Mouse (Mus musculus): ENCODE measurements around the gene Ermp1. TPM values are rescaled to one million over a fixed set of nuclear protein-coding genes. Genes with fewer than 3 reads are reported as not detected.
"Not testable (repeated sequence)": the region's sequence is repeated elsewhere in the genome, so short reads cannot be mapped to it uniquely, and the experiment has no call there.

The Ermp1 gene
- polyA plus RNA-seq, 1 experiment = 7.4 TPM

DNA sequence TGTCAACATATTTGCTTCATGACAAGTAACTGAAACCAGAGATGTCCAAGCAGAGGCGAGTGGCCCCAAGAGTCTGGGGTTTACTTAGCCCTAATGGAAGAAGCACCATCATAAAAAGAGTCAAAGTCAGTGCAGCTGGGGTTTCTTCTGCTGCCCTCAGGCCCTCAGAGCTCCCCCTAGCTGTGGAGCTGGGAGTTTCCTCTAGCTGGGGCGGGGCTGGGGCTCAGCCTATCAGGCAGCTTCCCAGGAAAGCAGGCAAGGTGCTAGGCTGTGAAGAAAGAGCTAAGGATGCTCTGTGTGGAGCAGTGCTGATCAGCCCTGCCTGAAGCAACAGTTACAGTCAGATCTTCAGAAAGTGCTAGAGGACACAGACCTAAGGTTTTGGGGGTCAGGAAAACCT is 51.2 kb downstream of the Ermp1 start:
- H3K27me3 ChIP-seq (ENCODE audit: control insufficient read depth, insufficient read depth, insufficient read length) = no peaks in the 10 kb centered on the region
- no peak for TF ChIP-seq SRF (IDR thresholded peaks at IDR 0.05; ENCODE audit: control insufficient read depth, insufficient read length, low read depth)
- no peak for TF ChIP-seq E2F4 (IDR thresholded peaks at IDR 0.05; ENCODE audit: insufficient read depth)
- no peak for TF ChIP-seq TCF12 (IDR thresholded peaks at IDR 0.05; ENCODE audit: insufficient read depth, poor library complexity, severe bottlenecking)
- TF ChIP-seq CEBPB (IDR thresholded peaks at IDR 0.05; ENCODE audit: insufficient read depth, poor library complexity, severe bottlenecking) = no peak
- TF ChIP-seq TCF3 (IDR thresholded peaks at IDR 0.05; ENCODE audit: insufficient read length, low read depth) = no peak
- no peak for TF ChIP-seq MYOG (IDR thresholded peaks at IDR 0.05; ENCODE audit: control insufficient read depth in 1 of 3, insufficient read depth in 1 of 3, insufficient read length in 2 of 3, low read depth in 2 of 3)
- no peak for TF ChIP-seq REST (IDR thresholded peaks at IDR 0.05; ENCODE audit: insufficient read depth, insufficient read length)
- no peak for TF ChIP-seq POLR2AphosphoS2 (IDR thresholded peaks at IDR 0.05; ENCODE audit: insufficient read length, low read depth)
- no peak for TF ChIP-seq POLR2A (IDR thresholded peaks at IDR 0.05; ENCODE audit: insufficient read length, low read depth)
- TF ChIP-seq MYOD1 (IDR thresholded peaks at IDR 0.05; ENCODE audit: control insufficient read depth in 1 of 3, insufficient read length in 2 of 3, low read depth in 2 of 3) = no peak
- no peak for TF ChIP-seq MAX (IDR thresholded peaks at IDR 0.05; ENCODE audit: low read depth)
- TF ChIP-seq USF1 (IDR thresholded peaks at IDR 0.05; ENCODE audit: low read depth) = no peak
- no peak overlapping the region for H3ac ChIP-seq (ENCODE audit: control insufficient read depth, insufficient read length)
- no peaks in the 10 kb centered on the region for H3K79me2 ChIP-seq (ENCODE audit: control insufficient read depth, insufficient read depth)
- no peak overlapping the region for H3K4me2 ChIP-seq (ENCODE audit: low read depth)
- no peak overlapping the region for H3K4me3 ChIP-seq
- peaks cover 28% of the 10 kb centered on the region for H3K36me3 ChIP-seq (ENCODE audit: control insufficient read depth, insufficient read depth)

DNA sequence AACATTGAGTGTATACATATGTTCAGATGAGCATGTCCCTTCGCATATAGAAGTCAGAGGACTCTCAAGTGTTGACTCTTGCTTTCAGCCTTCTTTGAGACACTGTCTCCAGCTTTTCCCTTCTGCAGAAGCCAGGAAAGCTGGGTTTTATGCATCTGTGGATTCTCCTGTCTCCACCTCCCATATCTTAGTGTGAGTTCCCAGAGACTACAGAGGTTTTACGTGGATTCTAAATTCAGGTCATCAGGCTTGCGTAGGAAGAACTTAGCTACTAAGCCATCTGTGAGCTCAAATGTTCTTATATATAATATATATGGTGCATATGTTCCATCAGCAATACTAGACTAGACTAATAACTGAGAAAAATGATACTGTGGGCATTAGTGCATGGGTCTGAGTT is 51.9 kb downstream of the Ermp1 start:
- H3K27me3 ChIP-seq (ENCODE audit: control insufficient read depth, insufficient read depth, insufficient read length) = no peaks in the 10 kb centered on the region

DNA sequence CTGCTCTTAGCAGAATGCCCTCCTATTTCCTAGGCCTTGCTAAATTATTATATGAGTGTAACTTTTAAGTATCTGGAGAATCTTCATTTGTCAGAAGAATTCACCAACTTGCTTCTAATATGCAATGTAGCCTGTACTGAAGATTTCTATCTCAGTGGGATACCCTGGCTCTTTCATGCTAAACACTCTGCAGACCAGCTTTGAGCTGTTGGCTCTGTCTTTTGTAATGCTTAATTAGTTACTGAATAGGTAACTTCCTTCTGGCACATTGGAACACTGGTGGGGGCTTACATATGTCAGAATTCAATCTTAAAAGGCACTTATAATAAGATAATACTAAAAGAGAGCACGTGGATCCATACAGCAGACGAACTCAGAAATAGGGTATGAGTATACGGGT is 54.4 kb downstream of the Ermp1 start:
- H3K27me3 ChIP-seq (ENCODE audit: control insufficient read depth, insufficient read depth, insufficient read length); H3ac ChIP-seq (ENCODE audit: control insufficient read depth, insufficient read length); H3K79me2 ChIP-seq (ENCODE audit: control insufficient read depth, insufficient read depth); H3K4me2 ChIP-seq (ENCODE audit: low read depth); H3K4me3 ChIP-seq: not testable (repeated sequence)
- H3K36me3 ChIP-seq (ENCODE audit: control insufficient read depth, insufficient read depth) = peaks cover 19% of the 10 kb centered on the region

More for the DNA sequence above, 51.9 kb downstream of the Ermp1 start:
- peaks cover 28% of the 10 kb centered on the region for H3K36me3 ChIP-seq (ENCODE audit: control insufficient read depth, insufficient read depth)
- no peak for TF ChIP-seq REST (IDR thresholded peaks at IDR 0.05; ENCODE audit: insufficient read depth, insufficient read length)
- no peak for TF ChIP-seq MYOD1 (IDR thresholded peaks at IDR 0.05; ENCODE audit: control insufficient read depth in 1 of 3, insufficient read length in 2 of 3, low read depth in 2 of 3)
- TF ChIP-seq MYOG (IDR thresholded peaks at IDR 0.05; ENCODE audit: control insufficient read depth in 1 of 3, insufficient read depth in 1 of 3, insufficient read length in 2 of 3, low read depth in 2 of 3) = no peak
- no peak for TF ChIP-seq POLR2A (IDR thresholded peaks at IDR 0.05; ENCODE audit: insufficient read length, low read depth)
- no peak for TF ChIP-seq USF1 (IDR thresholded peaks at IDR 0.05; ENCODE audit: low read depth)
- TF ChIP-seq MAX (IDR thresholded peaks at IDR 0.05; ENCODE audit: low read depth) = no peak
- no peak for TF ChIP-seq POLR2AphosphoS2 (IDR thresholded peaks at IDR 0.05; ENCODE audit: insufficient read length, low read depth)
- no peak for TF ChIP-seq E2F4 (IDR thresholded peaks at IDR 0.05; ENCODE audit: insufficient read depth)
- TF ChIP-seq TCF3 (IDR thresholded peaks at IDR 0.05; ENCODE audit: insufficient read length, low read depth) = no peak
- TF ChIP-seq CEBPB (IDR thresholded peaks at IDR 0.05; ENCODE audit: insufficient read depth, poor library complexity, severe bottlenecking) = no peak
- TF ChIP-seq SRF (IDR thresholded peaks at IDR 0.05; ENCODE audit: control insufficient read depth, insufficient read length, low read depth) = no peak
- no peak overlapping the region for H3ac ChIP-seq (ENCODE audit: control insufficient read depth, insufficient read length)
- H3K4me3 ChIP-seq = no peak overlapping the region
- H3K4me2 ChIP-seq (ENCODE audit: low read depth) = no peak overlapping the region
- H3K79me2 ChIP-seq (ENCODE audit: control insufficient read depth, insufficient read depth) = no peaks in the 10 kb centered on the region

DNA sequence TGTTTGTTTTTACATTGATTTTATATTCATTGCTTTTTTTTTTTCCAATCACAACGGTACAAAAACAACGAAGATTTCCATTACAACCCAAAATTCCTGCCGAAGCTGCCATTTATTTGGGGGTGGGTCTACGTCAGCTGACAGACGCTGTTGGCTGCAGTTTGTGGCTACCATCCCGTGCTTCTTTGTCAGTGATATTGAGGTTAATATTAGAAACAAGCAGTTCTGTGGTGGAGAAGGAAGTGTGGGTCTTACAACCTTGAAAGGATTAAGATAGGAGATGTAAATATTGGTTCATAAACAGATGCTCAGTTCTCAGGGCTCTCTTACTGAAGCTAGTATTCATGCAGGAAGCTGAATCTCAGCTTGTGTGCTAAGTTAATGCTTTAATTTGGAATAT is 64.5 kb downstream of the Ermp1 start:
- no peaks in the 10 kb centered on the region for H3K79me2 ChIP-seq (ENCODE audit: control insufficient read depth, insufficient read depth)
- no peak overlapping the region for H3K4me3 ChIP-seq
- H3K36me3 ChIP-seq (ENCODE audit: control insufficient read depth, insufficient read depth) = peaks cover 53% of the 10 kb centered on the region

DNA sequence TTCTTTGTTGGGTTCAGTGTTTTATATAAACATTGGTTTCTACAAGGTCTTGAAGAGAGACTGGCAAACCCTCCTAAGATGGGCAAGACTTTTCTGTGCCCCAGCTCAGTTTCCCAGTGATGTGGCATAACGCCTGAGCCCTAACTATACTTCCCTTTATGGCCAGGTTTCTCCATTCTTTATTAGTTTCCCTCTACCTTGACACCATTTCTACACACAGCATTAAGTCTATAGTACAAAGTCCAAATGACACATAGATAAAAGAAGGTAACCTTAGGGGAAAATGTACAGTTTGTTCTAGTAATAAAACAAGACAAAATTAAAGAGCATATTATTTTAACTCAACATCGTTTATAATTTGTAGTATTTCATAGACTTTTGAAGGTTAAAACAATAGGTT is 65.8 kb downstream of the Ermp1 start:
- Histone ChIP-seq H3K79me2 (ENCODE audit: control insufficient read depth, insufficient read depth) (no peaks in the 10 kb centered on the region), H3ac (ENCODE audit: control insufficient read depth, insufficient read length) (no peak overlapping the region), H3K36me3 (ENCODE audit: control insufficient read depth, insufficient read depth) (peaks cover 57% of the 10 kb centered on the region), H3K4me2 (ENCODE audit: low read depth) (no peak overlapping the region), H3K4me3 (no peak overlapping the region), H3K27me3 (ENCODE audit: control insufficient read depth, insufficient read depth, insufficient read length) (no peaks in the 10 kb centered on the region)
- no peak for TF ChIP-seq TCF12 (IDR thresholded peaks at IDR 0.05; ENCODE audit: insufficient read depth, poor library complexity, severe bottlenecking)
- TF ChIP-seq TCF3 (IDR thresholded peaks at IDR 0.05; ENCODE audit: insufficient read length, low read depth) = no peak
- TF ChIP-seq POLR2AphosphoS2 (IDR thresholded peaks at IDR 0.05; ENCODE audit: insufficient read length, low read depth) = no peak

More for the DNA sequence above, 64.5 kb downstream of the Ermp1 start:
- Histone ChIP-seq H3K4me2 (ENCODE audit: low read depth) (no peak overlapping the region), H3K27me3 (ENCODE audit: control insufficient read depth, insufficient read depth, insufficient read length) (no peaks in the 10 kb centered on the region), H3ac (ENCODE audit: control insufficient read depth, insufficient read length) (no peak overlapping the region)
- TF ChIP-seq REST (IDR thresholded peaks at IDR 0.05; ENCODE audit: insufficient read depth, insufficient read length) (no peak), MAX (IDR thresholded peaks at IDR 0.05; ENCODE audit: low read depth) (no peak), POLR2AphosphoS2 (IDR thresholded peaks at IDR 0.05; ENCODE audit: insufficient read length, low read depth) (no peak), TCF3 (IDR thresholded peaks at IDR 0.05; ENCODE audit: insufficient read length, low read depth) (no peak), MYOD1 (IDR thresholded peaks at IDR 0.05; ENCODE audit: control insufficient read depth in 1 of 3, insufficient read length in 2 of 3, low read depth in 2 of 3) (no peak), SRF (IDR thresholded peaks at IDR 0.05; ENCODE audit: control insufficient read depth, insufficient read length, low read depth) (no peak), MYOG (IDR thresholded peaks at IDR 0.05; ENCODE audit: control insufficient read depth in 1 of 3, insufficient read depth in 1 of 3, insufficient read length in 2 of 3, low read depth in 2 of 3) (no peak), POLR2A (IDR thresholded peaks at IDR 0.05; ENCODE audit: insufficient read length, low read depth) (no peak), USF1 (IDR thresholded peaks at IDR 0.05; ENCODE audit: low read depth) (no peak), E2F4 (IDR thresholded peaks at IDR 0.05; ENCODE audit: insufficient read depth) (no peak), CEBPB (IDR thresholded peaks at IDR 0.05; ENCODE audit: insufficient read depth, poor library complexity, severe bottlenecking) (no peak), TCF12 (IDR thresholded peaks at IDR 0.05; ENCODE audit: insufficient read depth, poor library complexity, severe bottlenecking) (no peak)

Data from myocyte (in vitro differentiated cells).